20 mouse cellular contexts compared by ENCODE assay signal in the genomic region with DNA sequence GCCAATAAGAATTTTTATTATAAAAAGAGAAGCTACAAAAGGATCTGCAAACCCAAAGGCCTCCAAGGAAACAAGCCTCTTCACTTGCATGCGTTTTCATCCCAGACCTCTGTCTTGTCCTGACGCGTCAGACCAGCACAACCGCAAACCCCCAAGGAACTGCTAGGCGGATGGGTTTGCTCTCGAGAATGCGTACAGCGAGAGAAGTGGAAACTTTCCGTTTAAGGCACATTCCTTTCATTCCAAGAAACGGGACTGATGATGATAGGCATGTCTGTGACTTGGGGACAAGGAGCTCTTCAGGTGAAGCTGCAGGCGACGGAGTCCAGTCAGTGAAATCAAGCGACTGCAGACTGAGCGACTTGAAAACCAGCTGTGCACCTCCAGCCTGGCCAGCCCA.
DNase-seq lines count a peak whose midpoint lies in the region; ATAC-seq lines count a peak whose summit lies in the region.
"Had no signal": no experiment of that assay in that cellular context is flagged by ENCODE, and none has a peak within 500 bp of the region (broad histone marks: within the 10 kb centered on the region; RNA-seq: fewer than 3 reads in every experiment).

No protein-coding gene starts in this region.

- no peak overlapping the region for H3K9ac ChIP-seq in heart, embryonic 15.5 days
- no peak overlapping the region for H3K9ac ChIP-seq in midbrain, embryonic 11.5 days (ENCODE audit: low read length)
- no peak overlapping the region for H3K9ac ChIP-seq in midbrain, embryonic 13.5 days (replicated peaks)
- H3K9ac ChIP-seq: forebrain, postnatal 0 days; hindbrain, embryonic 14.5 days; intestine, embryonic 15.5 days; liver, embryonic 12.5 days; neural tube, embryonic 15.5 days had no signal

- WGBS in heart, embryonic 15.5 days: 31% methylated on average over 14 of the region's 14 CpGs
- WGBS in midbrain, embryonic 11.5 days: 56% methylated on average over 14 of the region's 14 CpGs
- WGBS in midbrain, embryonic 13.5 days: 61% methylated on average over 14 of the region's 14 CpGs
- WGBS in embryonic facial prominence, embryonic 10.5 days: 34% methylated on average over 14 of the region's 14 CpGs

- no peak for ATAC-seq in heart, embryonic 15.5 days (replicated peaks; ENCODE audit: insufficient number of reproducible peaks, insufficient read depth, low FRiP score, low read depth)
- no peak for ATAC-seq in midbrain, embryonic 11.5 days (ENCODE audit: low FRiP score)
- no peak for ATAC-seq in midbrain, embryonic 13.5 days
- ATAC-seq: activated CD4-positive, CD25-positive, alpha-beta regulatory T cell, adult 4 months; CD4-positive, CD25-positive, alpha-beta regulatory T cell, adult 4 months; forebrain, postnatal 0 days; intestine, embryonic 15.5 days; liver, embryonic 12.5 days had no signal

- no peak overlapping the region for H3K4me3 ChIP-seq in heart, embryonic 15.5 days
- H3K4me3 ChIP-seq in midbrain, embryonic 11.5 days (ENCODE audit: low read depth, low read length): no peak overlapping the region
- H3K4me3 ChIP-seq in midbrain, embryonic 13.5 days (replicated peaks): no peak overlapping the region
- H3K4me3 ChIP-seq in embryonic facial prominence, embryonic 10.5 days: no peak overlapping the region
- H3K4me3 ChIP-seq: intestine, embryonic 15.5 days; liver, embryonic 12.5 days; myocyte; neural tube, embryonic 15.5 days had no signal

- H3K36me3 ChIP-seq in heart, embryonic 15.5 days: no peaks in the 10 kb centered on the region
- no peaks in the 10 kb centered on the region for H3K36me3 ChIP-seq in midbrain, embryonic 11.5 days (ENCODE audit: control insufficient read depth, insufficient read depth, low read length)
- H3K36me3 ChIP-seq in midbrain, embryonic 13.5 days: no peaks in the 10 kb centered on the region
- H3K36me3 ChIP-seq in embryonic facial prominence, embryonic 10.5 days (replicated peaks): no peaks in the 10 kb centered on the region
- H3K36me3 ChIP-seq: intestine, embryonic 15.5 days; liver, embryonic 12.5 days; neural tube, embryonic 15.5 days had no signal

- 0 out of 2 replicates have a peak overlapping the region, but pooled peaks have one; percentile 15 for H3K4me2 ChIP-seq in heart, embryonic 15.5 days
- H3K4me2 ChIP-seq in midbrain, embryonic 11.5 days: no peak overlapping the region
- H3K4me2 ChIP-seq in midbrain, embryonic 13.5 days (replicated peaks): no peak overlapping the region
- H3K4me2 ChIP-seq: hindbrain, embryonic 14.5 days; intestine, embryonic 15.5 days; liver, embryonic 12.5 days; neural tube, embryonic 15.5 days had no signal

- DNase-seq in heart, adult 18-20 months: no peak
- peak; percentile 53 for DNase-seq in midbrain, embryonic 11.5 days (ENCODE audit: low spot score, missing footprints)
- peak; percentile 22 for DNase-seq in embryonic facial prominence, embryonic 10.5 days (ENCODE audit: low spot score)
- DNase-seq in right cerebral cortex, postnatal 36 days (ENCODE audit: low spot score in 2 of 2): no peak
- DNase-seq in cerebellum, postnatal 25 days: no peak
- DNase-seq: adrenal gland, postnatal 14 days; forebrain, postnatal 0 days; lung, postnatal 4 days; midbrain, embryonic 14.5 days; retina, postnatal 1 day; thymus, postnatal 25 days had no signal

- H3K4me1 ChIP-seq in heart, embryonic 15.5 days (replicated peaks): peaks cover 4% of the 10 kb centered on the region
- no peaks in the 10 kb centered on the region for H3K4me1 ChIP-seq in midbrain, embryonic 11.5 days (ENCODE audit: control insufficient read depth, insufficient read depth, low read length)
- H3K4me1 ChIP-seq in midbrain, embryonic 13.5 days (replicated peaks): no peaks in the 10 kb centered on the region
- peaks cover 8% of the 10 kb centered on the region for H3K4me1 ChIP-seq in embryonic facial prominence, embryonic 10.5 days
- H3K4me1 ChIP-seq: intestine, embryonic 15.5 days; neural tube, embryonic 15.5 days had no signal

- H3K27me3 ChIP-seq in heart, embryonic 15.5 days: no peaks in the 10 kb centered on the region
- no peaks in the 10 kb centered on the region for H3K27me3 ChIP-seq in midbrain, embryonic 11.5 days (ENCODE audit: control insufficient read depth, insufficient read depth, low read length)
- H3K27me3 ChIP-seq in midbrain, embryonic 13.5 days: no peaks in the 10 kb centered on the region
- no peaks in the 10 kb centered on the region for H3K27me3 ChIP-seq in embryonic facial prominence, embryonic 10.5 days (replicated peaks; ENCODE audit: low read depth, poor library complexity, severe bottlenecking)
- H3K27me3 ChIP-seq: intestine, embryonic 15.5 days; liver, embryonic 12.5 days; neural tube, embryonic 15.5 days had no signal

- H3K27ac ChIP-seq in heart, embryonic 15.5 days: no peak overlapping the region
- H3K27ac ChIP-seq in midbrain, embryonic 11.5 days (ENCODE audit: low read depth, low read length): no peak overlapping the region
- no peak overlapping the region for H3K27ac ChIP-seq in midbrain, embryonic 13.5 days
- no peak overlapping the region for H3K27ac ChIP-seq in embryonic facial prominence, embryonic 10.5 days (replicated peaks)
- H3K27ac ChIP-seq: hindbrain, embryonic 14.5 days; intestine, embryonic 15.5 days; liver, embryonic 12.5 days; neural tube, embryonic 15.5 days had no signal

- H3K9me3 ChIP-seq in heart, embryonic 15.5 days (replicated peaks): no peaks in the 10 kb centered on the region
- no peaks in the 10 kb centered on the region for H3K9me3 ChIP-seq in midbrain, embryonic 11.5 days (ENCODE audit: control insufficient read depth, low read length)
- H3K9me3 ChIP-seq in midbrain, embryonic 13.5 days: no peaks in the 10 kb centered on the region; the same call in 1 of the 2 replicates
- H3K9me3 ChIP-seq in embryonic facial prominence, embryonic 10.5 days: no peaks in the 10 kb centered on the region
- H3K9me3 ChIP-seq: intestine, embryonic 15.5 days; liver, embryonic 12.5 days; neural tube, embryonic 15.5 days had no signal

Comparison
In these comparisons a context has a peak if more than half of its experiments do, and no peak if none do; other contexts are left out.
1. DNase-seq: peak in midbrain, embryonic 11.5 days (single experiment) and embryonic facial prominence, embryonic 10.5 days (single experiment); none in heart, adult 18-20 months (0 of 2), right cerebral cortex, postnatal 36 days (0 of 2) and cerebellum, postnatal 25 days (0 of 2).